Comparison of ENCODE assay signal across 11 mouse cellular contexts in genomic region chr11:116619156-116619555, GRCm38 (mm10). TPM values are rescaled to one million over a fixed set of nuclear protein-coding genes. Genes with fewer than 3 reads are reported as not detected.
DNase-seq lines count a peak whose midpoint lies in the region; ATAC-seq and TF ChIP-seq lines count a peak whose summit lies in the region.
"Had no signal": no experiment of that assay in that cellular context is flagged by ENCODE, and none has a peak within 500 bp of the region (broad histone marks: within the 10 kb centered on the region; RNA-seq: fewer than 3 reads in every experiment).

No protein-coding gene starts in this region.

- peaks cover 90% of the 10 kb centered on the region for H3K4me1 ChIP-seq in liver, embryonic 11.5 days (replicated peaks; ENCODE audit: control insufficient read depth, insufficient read depth, low read length)
- H3K4me1 ChIP-seq in liver, embryonic 14.5 days (replicated peaks; ENCODE audit: control insufficient read depth in 2 of 2, insufficient read depth in 2 of 2, low read length in 1 of 2) = peaks cover 87 to 88% of the 10 kb centered on the region in 2 experiments

- TF ChIP-seq EP300 in liver, embryonic 14.5 days (IDR thresholded peaks at IDR 0.05; ENCODE audit: low read depth) = no peak

- TF ChIP-seq CTCF in liver, embryonic 14.5 days (IDR thresholded peaks at IDR 0.05; ENCODE audit: low read depth) = no peak

- H3K27me3 ChIP-seq in liver, embryonic 11.5 days (replicated peaks; ENCODE audit: control insufficient read depth, insufficient read depth, low read length) = no peaks in the 10 kb centered on the region
- H3K27me3 ChIP-seq in liver, embryonic 14.5 days (ENCODE audit: control insufficient read depth, insufficient read depth, low read length) = no peaks in the 10 kb centered on the region
- no peaks in the 10 kb centered on the region for H3K27me3 ChIP-seq in myocyte (ENCODE audit: control insufficient read depth, insufficient read depth, insufficient read length)

- H3K4me2 ChIP-seq in liver, embryonic 11.5 days = peak overlapping the region; percentile 89; the same call in 1 of the 2 replicates
- H3K4me2 ChIP-seq in liver, embryonic 14.5 days (ENCODE audit: low read depth) = peak overlapping the region; percentile 84
- H3K4me2 ChIP-seq in myocyte (ENCODE audit: low read depth) = peak overlapping the region; percentile 88
- H3K4me2 ChIP-seq: embryonic facial prominence, embryonic 12.5 days had no signal

- no peak overlapping the region for H3ac ChIP-seq in myocyte (ENCODE audit: control insufficient read depth, insufficient read length)

- 85% methylated on average over 7 of the region's 7 CpGs for WGBS in liver, embryonic 11.5 days
- WGBS in liver, embryonic 14.5 days (ENCODE audit: insufficient replicate concordance) = 85% methylated on average over 7 of the region's 7 CpGs

- H3K79me2 ChIP-seq in myocyte (ENCODE audit: control insufficient read depth, insufficient read depth) = peaks cover 44% of the 10 kb centered on the region

- no peaks in the 10 kb centered on the region for H3K9me3 ChIP-seq in liver, embryonic 11.5 days (ENCODE audit: control insufficient read depth, low read length)
- no peaks in the 10 kb centered on the region for H3K9me3 ChIP-seq in liver, embryonic 14.5 days (ENCODE audit: control insufficient read depth, low read length)
- H3K9me3 ChIP-seq: embryonic facial prominence, embryonic 12.5 days; G1E; hindbrain, embryonic 10.5 days had no signal

- no peak for ATAC-seq in cerebellum, adult (ENCODE audit: insufficient number of reproducible peaks, low FRiP score, low TSS enrichment)
- no peak for ATAC-seq in liver, embryonic 11.5 days (replicated peaks; ENCODE audit: low FRiP score)
- ATAC-seq in liver, embryonic 14.5 days (ENCODE audit: insufficient read depth) = no peak

- peak; percentile 55 for DNase-seq in cerebellum, adult 11 months
- no peak for DNase-seq in liver, embryonic 11.5 days (ENCODE audit: low spot score)
- DNase-seq in liver = no peak
- no peak for DNase-seq in liver, embryonic 14.5 days (ENCODE audit: low read depth in 3 of 3, low spot score in 3 of 3)
- no peak for DNase-seq in adipocyte (ENCODE audit: low spot score)
- DNase-seq in right cerebral cortex, postnatal 25 days = no peak

- no peak overlapping the region for H3K4me3 ChIP-seq in liver, embryonic 11.5 days (ENCODE audit: low read depth, low read length)
- H3K4me3 ChIP-seq in liver, embryonic 14.5 days (ENCODE audit: insufficient read depth in 1 of 2, low read depth in 2 of 2, low read length in 2 of 2) = no peak overlapping the region
- H3K4me3 ChIP-seq in myocyte = no peak overlapping the region
- H3K4me3 ChIP-seq: embryonic facial prominence, embryonic 12.5 days; hindbrain, embryonic 10.5 days had no signal

- H3K36me3 ChIP-seq in liver, embryonic 11.5 days (ENCODE audit: control insufficient read depth, insufficient read depth, low read length) = no peaks in the 10 kb centered on the region
- no peaks in the 10 kb centered on the region for H3K36me3 ChIP-seq in liver, embryonic 14.5 days (replicated peaks; ENCODE audit: control insufficient read depth, insufficient read depth, low read depth)
- H3K36me3 ChIP-seq in myocyte (ENCODE audit: control insufficient read depth, insufficient read depth) = no peaks in the 10 kb centered on the region
- H3K36me3 ChIP-seq: embryonic facial prominence, embryonic 12.5 days; hindbrain, embryonic 10.5 days had no signal

- H3K9ac ChIP-seq in liver, embryonic 11.5 days (ENCODE audit: low read depth, low read length) = 0 out of 2 replicates have a peak overlapping the region, but pooled peaks have one; percentile 3
- 0 out of 2 replicates have a peak overlapping the region, but pooled peaks have one; percentile 2 for H3K9ac ChIP-seq in liver, embryonic 14.5 days (replicated peaks)
- H3K9ac ChIP-seq: embryonic facial prominence, embryonic 12.5 days had no signal

- TF ChIP-seq POLR2A in myocyte (IDR thresholded peaks at IDR 0.05; ENCODE audit: insufficient read length, low read depth) = no peak

- peak overlapping the region; percentile 93; the same call in 1 of the 2 replicates for H3K27ac ChIP-seq in liver, embryonic 11.5 days (ENCODE audit: low read depth, low read length)
- peak overlapping the region; percentile 84 for H3K27ac ChIP-seq in liver, embryonic 14.5 days
- H3K27ac ChIP-seq: embryonic facial prominence, embryonic 12.5 days had no signal

TF ChIP-seq in myocyte, 11 proteins besides CTCF, POLR2A, EP300 and RAD21:
- TF ChIP-seq TCF12 (IDR thresholded peaks at IDR 0.05; ENCODE audit: insufficient read depth, poor library complexity, severe bottlenecking) (no peak), POLR2AphosphoS2 (IDR thresholded peaks at IDR 0.05; ENCODE audit: insufficient read length, low read depth) (no peak), SRF (IDR thresholded peaks at IDR 0.05; ENCODE audit: control insufficient read depth, insufficient read length, low read depth) (no peak), TCF3 (IDR thresholded peaks at IDR 0.05; ENCODE audit: insufficient read length, low read depth) (no peak), CEBPB (IDR thresholded peaks at IDR 0.05; ENCODE audit: insufficient read depth, poor library complexity, severe bottlenecking) (no peak), MYOG (IDR thresholded peaks at IDR 0.05; ENCODE audit: control insufficient read depth in 1 of 3, insufficient read depth in 1 of 3, insufficient read length in 2 of 3, low read depth in 2 of 3) (no peak), E2F4 (IDR thresholded peaks at IDR 0.05; ENCODE audit: insufficient read depth) (no peak)

RNA-seq across cellular contexts. Expression of gene Rhbdf2, which starts 7.7 kb away (rescaled TPM):
- 9.9 and 10.6 TPM in 2 replicates for polyA plus RNA-seq in liver, embryonic 11.5 days (2014; fragmentation: Nextera tagmentation; extraction: Ambion mirVana)
- 8.3 and 11.1 TPM in 2 replicates for polyA plus RNA-seq in liver, embryonic 14.5 days (2012; rRNA removed)
- polyA plus RNA-seq in liver, embryonic 14.5 days (2014; fragmentation: Nextera tagmentation; extraction: Ambion mirVana) = 3.8 and 5.2 TPM in 2 replicates
- polyA plus RNA-seq in myocyte (2012; fragmentation: generic; extraction: Trizol) = 16.2 TPM

RNA-seq across cellular contexts. Expression of gene Aanat, which starts 32.9 kb away (rescaled TPM):
- polyA plus RNA-seq in liver, embryonic 11.5 days (2014; fragmentation: Nextera tagmentation; extraction: Ambion mirVana) = not detected in 2 replicates
- polyA plus RNA-seq in liver, embryonic 14.5 days (2012; rRNA removed) = not detected in 2 replicates
- polyA plus RNA-seq in liver, embryonic 14.5 days (2014; fragmentation: Nextera tagmentation; extraction: Ambion mirVana) = not detected in 2 replicates
- polyA plus RNA-seq in myocyte (2012; fragmentation: generic; extraction: Trizol) = not detected
- polyA plus RNA-seq: embryonic facial prominence, embryonic 12.5 days; G1E; hindbrain, embryonic 10.5 days had no signal

RNA-seq across cellular contexts. Expression of gene Prcd, which starts 34.2 kb away (rescaled TPM):
- polyA plus RNA-seq in liver, embryonic 11.5 days (2014; fragmentation: Nextera tagmentation; extraction: Ambion mirVana) = 0.62 and 0.74 TPM in 2 replicates
- 0.11 and 0.14 TPM in 2 replicates for polyA plus RNA-seq in liver, embryonic 14.5 days (2012; rRNA removed)
- polyA plus RNA-seq in liver, embryonic 14.5 days (2014; fragmentation: Nextera tagmentation; extraction: Ambion mirVana) = 0.19 and 0.20 TPM in 2 replicates
- 0.74 TPM for polyA plus RNA-seq in myocyte (2012; fragmentation: generic; extraction: Trizol)

RNA-seq across cellular contexts. Expression of gene Cygb, which starts 35.0 kb away (rescaled TPM):
- 2.0 and 2.5 TPM in 2 replicates for polyA plus RNA-seq in liver, embryonic 11.5 days (2014; fragmentation: Nextera tagmentation; extraction: Ambion mirVana)
- polyA plus RNA-seq in liver, embryonic 14.5 days (2012; rRNA removed) = 0.41 and 0.64 TPM in 2 replicates
- 0.44 and 0.81 TPM in 2 replicates for polyA plus RNA-seq in liver, embryonic 14.5 days (2014; fragmentation: Nextera tagmentation; extraction: Ambion mirVana)
- polyA plus RNA-seq in myocyte (2012; fragmentation: generic; extraction: Trizol) = 0.47 TPM

RNA-seq across cellular contexts. Expression of gene Ube2o, which starts 37.9 kb away (rescaled TPM):
- polyA plus RNA-seq in liver, embryonic 11.5 days (2014; fragmentation: Nextera tagmentation; extraction: Ambion mirVana) = 13.5 and 13.9 TPM in 2 replicates
- 33.8 and 34.0 TPM in 2 replicates for polyA plus RNA-seq in liver, embryonic 14.5 days (2012; rRNA removed)
- 25.9 and 32.3 TPM in 2 replicates for polyA plus RNA-seq in liver, embryonic 14.5 days (2014; fragmentation: Nextera tagmentation; extraction: Ambion mirVana)
- polyA plus RNA-seq in myocyte (2012; fragmentation: generic; extraction: Trizol) = 27.1 TPM
